9 mouse cellular contexts compared by ENCODE assay signal in genomic region chr5:16947430-16947829, GRCm38 (mm10).
A peak's percentile ranks its signal among the peaks of the same experiment; 100 is the strongest.
DNase-seq lines count a peak whose midpoint lies in the region; ATAC-seq lines count a peak whose summit lies in the region.
"Had no signal": no experiment of that assay in that cellular context is flagged by ENCODE, and none has a peak within 500 bp of the region (broad histone marks: within the 10 kb centered on the region; RNA-seq: fewer than 3 reads in every experiment).

No protein-coding gene starts in this region.

- no peak overlapping the region for H3K9ac ChIP-seq in embryonic facial prominence, embryonic 11.5 days (replicated peaks; ENCODE audit: low read length)
- H3K9ac ChIP-seq in intestine, embryonic 16.5 days (ENCODE audit: low read depth, low read length): no peak overlapping the region
- no peak overlapping the region for H3K9ac ChIP-seq in neural tube, embryonic 12.5 days

- ATAC-seq in embryonic facial prominence, embryonic 11.5 days (replicated peaks; ENCODE audit: insufficient number of reproducible peaks, low FRiP score, low TSS enrichment, low read depth): no peak
- peak; percentile 28 for ATAC-seq in intestine, embryonic 16.5 days
- ATAC-seq in neural tube, embryonic 12.5 days (ENCODE audit: low FRiP score, low read depth): peak; percentile 82; the same call in 1 of the 2 replicates

- no peaks in the 10 kb centered on the region for H3K9me3 ChIP-seq in embryonic facial prominence, embryonic 11.5 days (replicated peaks; ENCODE audit: control insufficient read depth, low read length)
- H3K9me3 ChIP-seq in embryonic facial prominence, embryonic 10.5 days: no peaks in the 10 kb centered on the region
- no peaks in the 10 kb centered on the region for H3K9me3 ChIP-seq in intestine, embryonic 16.5 days (ENCODE audit: control insufficient read depth, low read length)
- no peaks in the 10 kb centered on the region for H3K9me3 ChIP-seq in neural tube, embryonic 12.5 days

- no peak overlapping the region for H3K4me2 ChIP-seq in embryonic facial prominence, embryonic 11.5 days (ENCODE audit: low read depth, low read length)
- H3K4me2 ChIP-seq in intestine, embryonic 16.5 days (ENCODE audit: low read depth, low read length): no peak overlapping the region
- H3K4me2 ChIP-seq in neural tube, embryonic 12.5 days (replicated peaks): no peak overlapping the region

- H3K36me3 ChIP-seq in embryonic facial prominence, embryonic 11.5 days (replicated peaks; ENCODE audit: control insufficient read depth, insufficient read depth, low read depth, low read length): no peaks in the 10 kb centered on the region
- no peaks in the 10 kb centered on the region for H3K36me3 ChIP-seq in embryonic facial prominence, embryonic 10.5 days (replicated peaks)
- no peaks in the 10 kb centered on the region for H3K36me3 ChIP-seq in intestine, embryonic 16.5 days (ENCODE audit: control insufficient read depth, insufficient read depth, low read length)
- H3K36me3 ChIP-seq in neural tube, embryonic 12.5 days: no peaks in the 10 kb centered on the region

- H3K27ac ChIP-seq in embryonic facial prominence, embryonic 11.5 days (replicated peaks; ENCODE audit: low read depth, low read length): no peak overlapping the region
- no peak overlapping the region for H3K27ac ChIP-seq in embryonic facial prominence, embryonic 10.5 days (replicated peaks)
- H3K27ac ChIP-seq in intestine, embryonic 16.5 days (ENCODE audit: low read length): no peak overlapping the region
- no peak overlapping the region for H3K27ac ChIP-seq in neural tube, embryonic 12.5 days

- H3K4me3 ChIP-seq in embryonic facial prominence, embryonic 11.5 days (ENCODE audit: low read depth, low read length): no peak overlapping the region
- H3K4me3 ChIP-seq in embryonic facial prominence, embryonic 10.5 days: no peak overlapping the region
- H3K4me3 ChIP-seq in intestine, embryonic 16.5 days (ENCODE audit: low read length): no peak overlapping the region
- no peak overlapping the region for H3K4me3 ChIP-seq in neural tube, embryonic 12.5 days
- H3K4me3 ChIP-seq: myocyte had no signal

- H3K27me3 ChIP-seq in embryonic facial prominence, embryonic 11.5 days (ENCODE audit: control insufficient read depth, insufficient read depth, low read length): no peaks in the 10 kb centered on the region
- H3K27me3 ChIP-seq in embryonic facial prominence, embryonic 10.5 days (replicated peaks; ENCODE audit: low read depth, poor library complexity, severe bottlenecking): no peaks in the 10 kb centered on the region
- no peaks in the 10 kb centered on the region for H3K27me3 ChIP-seq in intestine, embryonic 16.5 days (replicated peaks; ENCODE audit: control insufficient read depth, insufficient read depth, low read length)
- no peaks in the 10 kb centered on the region for H3K27me3 ChIP-seq in neural tube, embryonic 12.5 days (replicated peaks)

- 15% methylated on average over 1 of the region's 1 CpGs for WGBS in embryonic facial prominence, embryonic 11.5 days
- 16% methylated on average over 1 of the region's 1 CpGs for WGBS in embryonic facial prominence, embryonic 10.5 days
- 24% methylated on average over 1 of the region's 1 CpGs for WGBS in intestine, embryonic 16.5 days
- WGBS in neural tube, embryonic 12.5 days: 23% methylated on average over 1 of the region's 1 CpGs

- no peaks in the 10 kb centered on the region for H3K4me1 ChIP-seq in embryonic facial prominence, embryonic 11.5 days (ENCODE audit: control insufficient read depth, insufficient read depth, low read length)
- H3K4me1 ChIP-seq in embryonic facial prominence, embryonic 10.5 days: no peaks in the 10 kb centered on the region
- H3K4me1 ChIP-seq in intestine, embryonic 16.5 days (ENCODE audit: control insufficient read depth, insufficient read depth, low read length): no peaks in the 10 kb centered on the region
- H3K4me1 ChIP-seq in neural tube, embryonic 12.5 days: no peaks in the 10 kb centered on the region

- peak; percentile 78 for DNase-seq in embryonic facial prominence, embryonic 11.5 days (ENCODE audit: low spot score)
- no peak for DNase-seq in embryonic facial prominence, embryonic 10.5 days (ENCODE audit: low spot score)
- DNase-seq in ovary, postnatal 14 days (ENCODE audit: low spot score): peak; percentile 10
- DNase-seq in ovary, postnatal 10 days (ENCODE audit: low spot score): no peak
- DNase-seq in layer of hippocampus, adult 8-10 months (ENCODE audit: low spot score in 2 of 2): no peak
- DNase-seq in cerebellum, adult 8-10 months: no peak

Comparison
In these comparisons a context has a peak if more than half of its experiments do, and no peak if none do; other contexts are left out.
1. DNase-seq: peak in embryonic facial prominence, embryonic 11.5 days (single experiment) and ovary, postnatal 14 days (single experiment); none in embryonic facial prominence, embryonic 10.5 days (single experiment), ovary, postnatal 10 days (single experiment), layer of hippocampus, adult 8-10 months (0 of 2) and cerebellum, adult 8-10 months (single experiment).